Mouse (Mus musculus) kidney, postnatal 36 days (tissue): ENCODE data around the gene Gdf11.

ENCODE experiments used
- DNase-seq, 2 experiments: peaks; one replicate each; pipeline ENCODE4 v3.0.0; 2021 to 2022; ENCODE audit warnings: mixed read lengths in 2 of 2

Gdf11 gene

DNA sequence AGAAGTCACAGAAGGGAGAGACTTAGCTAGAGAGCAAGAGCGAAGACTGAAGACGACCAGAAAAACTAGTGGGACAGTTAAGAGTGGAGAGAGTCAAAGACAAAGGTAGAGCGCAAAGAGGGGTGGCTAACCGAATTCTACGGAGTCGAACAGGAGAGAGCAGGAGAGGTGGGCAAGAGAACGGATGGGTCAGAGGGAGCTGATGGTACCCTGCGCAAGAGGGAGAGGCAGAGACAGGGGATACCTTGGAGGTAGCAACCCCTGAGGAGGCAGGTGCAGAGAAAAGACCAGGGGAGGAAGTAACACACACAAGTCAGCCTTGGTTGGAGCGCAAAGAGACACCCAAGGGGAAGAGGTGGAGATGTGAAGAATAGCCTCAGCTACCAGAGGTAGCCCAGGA lies 728 bp upstream of the Gdf11 start:
- no peak for DNase-seq

DNA sequence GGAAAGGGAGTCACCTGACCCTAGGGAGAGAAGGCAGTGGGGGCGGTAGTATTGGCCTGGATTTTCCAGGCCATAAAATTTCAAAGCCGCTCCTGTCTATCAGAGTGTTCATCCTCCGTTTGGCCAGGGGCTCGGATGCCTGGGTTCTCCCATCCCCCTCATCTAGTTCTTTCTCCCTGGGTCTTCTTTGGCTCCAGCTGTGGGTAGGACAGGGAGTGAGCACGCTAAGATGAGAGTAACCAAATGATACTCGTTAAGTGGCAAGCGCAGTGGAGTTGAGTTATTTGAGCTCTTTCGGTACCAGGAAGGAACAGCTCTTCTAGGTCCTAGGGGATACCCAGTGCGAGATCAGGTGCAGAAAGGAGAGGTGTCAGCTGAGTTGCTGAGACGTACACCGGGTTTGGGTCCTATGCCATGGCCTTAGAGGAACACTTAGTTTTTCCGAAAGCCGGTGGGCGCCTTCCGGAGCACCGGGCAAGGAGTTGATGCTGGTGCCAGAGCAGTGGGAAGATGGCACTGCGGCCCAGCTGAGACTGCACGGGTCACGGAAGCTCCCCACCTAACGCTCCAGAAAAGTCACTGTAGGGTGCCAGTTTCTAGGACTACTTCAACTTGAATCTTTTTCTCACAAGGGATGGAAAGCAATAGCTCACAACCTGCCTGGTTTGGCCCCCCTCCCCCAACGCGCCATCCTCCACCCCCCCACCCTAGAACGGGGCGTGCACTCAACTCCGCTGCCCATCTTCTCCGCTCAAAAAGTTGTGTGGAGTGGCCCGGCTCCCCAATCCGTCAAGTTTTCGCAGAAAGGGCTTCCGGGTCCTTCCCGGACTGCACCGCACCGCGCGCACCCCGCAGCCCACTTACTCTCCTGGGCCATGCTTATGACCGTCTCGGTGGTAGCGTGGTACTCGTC lies 879 bp downstream of the Gdf11 start:
- DNase-seq = no peak

DNA sequence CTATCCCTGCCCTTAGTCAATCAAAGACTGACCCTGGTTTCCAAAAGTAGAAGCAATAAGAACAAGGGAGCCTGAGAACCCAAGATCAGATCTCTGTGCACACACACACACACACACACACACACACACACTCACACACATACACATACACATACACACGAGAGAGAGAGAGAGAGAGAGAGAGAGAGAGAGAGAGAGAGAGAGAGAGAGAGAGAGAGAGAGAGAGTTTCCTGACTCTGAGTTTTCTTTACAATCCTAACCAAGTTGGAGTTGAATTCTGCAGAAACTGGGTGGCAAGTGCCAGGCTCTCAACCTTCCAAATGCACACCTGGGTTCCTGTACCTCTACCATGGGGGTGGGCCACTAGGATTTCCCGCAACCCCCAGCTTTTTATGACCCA lies 1.7 kb downstream of the Gdf11 start:
- no peak for DNase-seq

DNA sequence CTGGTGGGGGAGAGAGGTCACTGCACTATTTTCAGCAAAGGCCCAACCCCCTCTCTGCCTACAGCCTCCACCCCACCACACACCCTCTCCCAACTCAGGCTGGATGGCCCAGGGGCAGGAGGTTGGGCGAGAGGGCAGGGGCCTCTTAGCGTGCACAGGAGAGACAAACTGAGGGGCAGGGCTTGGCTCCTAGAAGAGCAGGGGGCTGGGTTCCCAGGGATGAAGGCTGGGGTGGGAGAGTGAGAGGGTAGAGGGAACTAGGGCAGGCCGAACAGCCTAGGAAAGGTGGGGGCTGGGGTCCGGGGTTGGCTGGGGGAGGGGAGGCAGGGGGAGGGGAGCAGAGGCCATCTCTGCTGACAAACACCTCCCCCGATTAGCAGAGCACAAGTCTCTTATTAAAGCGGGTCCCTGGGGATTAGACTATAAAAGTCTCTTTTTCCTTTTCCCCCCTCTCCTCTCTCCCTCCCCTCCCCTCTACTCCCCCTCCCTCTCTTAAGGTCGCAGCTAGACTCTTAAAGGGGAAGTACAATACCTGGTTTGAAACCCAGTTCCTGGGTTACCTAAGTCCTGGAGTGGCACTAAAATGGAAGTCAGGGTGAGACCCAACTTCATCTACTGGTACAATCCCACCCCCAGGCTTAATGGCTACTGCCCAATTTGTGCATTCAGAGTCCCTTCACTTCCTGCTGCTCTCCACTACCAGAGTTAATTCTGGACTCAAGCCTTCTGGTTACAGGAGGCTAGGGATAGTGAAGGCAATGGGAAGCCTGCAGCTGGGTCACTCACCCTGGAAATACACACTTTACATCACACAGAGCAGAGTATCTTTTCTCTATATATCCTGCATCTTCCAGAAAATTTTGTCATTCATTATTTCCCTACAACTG lies 2.3 kb downstream of the Gdf11 start:
- no peak for DNase-seq

DNA sequence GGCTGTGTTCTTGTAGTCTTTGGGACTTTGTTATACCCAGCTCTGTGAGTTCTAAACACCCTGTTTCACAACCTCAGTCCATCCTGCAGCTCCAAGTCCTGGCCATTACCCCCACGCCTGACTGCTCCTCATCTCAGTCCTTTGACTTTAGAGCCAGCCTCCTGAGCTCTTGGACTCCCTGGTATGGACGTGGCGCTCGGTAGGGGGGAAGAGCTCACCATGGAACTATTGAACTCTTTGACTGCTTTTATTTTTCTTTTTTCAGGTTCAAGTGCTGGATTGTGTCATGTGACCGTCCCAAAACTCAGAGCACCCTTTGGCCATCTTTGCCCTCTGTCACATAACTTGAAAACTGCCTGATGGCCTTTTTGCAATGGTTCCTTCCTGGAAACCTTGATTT lies 9.5 kb downstream of the Gdf11 start:
- peak; percentile 63 to 71 for DNase-seq

DNA sequence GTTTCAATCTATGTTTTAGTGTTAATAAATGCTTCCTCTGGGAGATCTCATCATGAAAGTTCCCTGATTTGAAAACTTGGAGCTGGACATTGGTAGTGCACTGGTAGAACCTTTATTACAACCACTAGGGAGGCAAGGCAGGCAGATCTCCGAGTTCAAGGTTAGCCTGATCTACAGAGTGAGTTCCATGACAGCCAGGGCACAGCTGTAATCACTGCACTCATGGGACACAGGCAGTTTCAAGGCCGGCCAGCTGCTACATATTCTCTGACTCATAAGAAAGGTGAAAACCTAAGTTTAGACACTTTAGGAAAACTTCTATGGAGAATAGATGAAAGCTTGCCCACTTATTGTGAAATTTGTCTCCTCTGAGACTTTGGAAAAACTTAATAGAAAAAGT lies 12.7 kb downstream of the Gdf11 start:
- no peak for DNase-seq

DNA sequence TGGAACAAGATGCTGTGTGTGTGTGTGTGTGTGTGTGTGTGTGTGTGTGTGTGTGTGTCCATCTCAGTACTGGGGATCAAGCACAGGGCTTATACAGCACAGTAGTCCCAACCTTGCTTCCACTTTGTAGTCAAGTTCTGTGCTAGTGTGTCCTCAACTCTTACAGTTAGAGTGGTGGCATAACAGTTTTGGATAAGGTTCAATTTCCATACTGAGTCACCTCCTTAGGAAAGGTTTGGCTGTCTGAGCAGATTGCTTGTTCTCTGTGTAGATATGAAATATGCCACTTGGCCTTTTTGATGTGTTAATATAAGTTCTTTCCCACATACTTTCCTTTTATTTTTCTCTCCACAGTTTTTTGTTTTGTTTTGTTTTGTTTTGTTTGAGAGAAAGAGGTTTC lies 13.2 kb downstream of the Gdf11 start:
- DNase-seq = no peak

DNA sequence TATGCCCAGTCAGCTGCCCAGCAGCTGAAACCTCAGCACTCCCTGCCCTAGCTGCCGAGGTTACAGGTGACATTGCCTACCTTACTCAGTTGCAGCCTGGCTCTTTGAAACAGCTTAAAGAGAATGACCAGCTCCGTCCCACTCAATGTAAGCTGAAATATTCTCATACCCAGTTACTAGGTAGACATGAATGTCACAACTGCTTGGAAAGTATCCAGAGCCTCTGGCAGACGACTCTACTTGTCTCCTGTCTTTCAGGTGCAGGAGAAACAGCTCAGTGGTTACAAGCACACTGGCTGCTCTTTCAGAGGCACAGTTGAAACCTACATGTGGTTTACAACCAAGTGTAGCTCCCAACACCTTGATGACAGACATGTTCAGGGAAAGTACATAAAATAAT lies 21.2 kb downstream of the Gdf11 start:
- DNase-seq = no peak

DNA sequence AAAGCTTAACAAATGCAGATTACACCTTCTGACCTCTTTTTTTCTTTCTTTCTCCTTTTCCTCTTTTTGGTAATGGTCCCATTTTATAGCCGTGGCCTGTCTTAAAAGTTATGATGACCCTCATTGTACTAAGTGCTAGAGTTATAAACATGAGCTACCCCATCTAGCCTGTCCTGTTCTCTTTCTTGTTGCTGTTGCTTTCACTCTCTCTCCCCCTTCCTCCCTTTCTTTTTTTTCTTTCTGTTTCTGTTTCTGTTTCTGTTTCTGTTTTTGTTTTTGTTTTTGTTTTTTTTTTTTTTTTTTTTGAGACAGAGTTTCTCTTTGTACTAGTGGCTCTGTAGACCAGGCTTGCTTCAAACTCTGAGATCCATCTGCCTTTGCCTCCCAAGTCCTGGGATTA lies 25.0 kb downstream of the Gdf11 start:
- DNase-seq = no peak

DNA sequence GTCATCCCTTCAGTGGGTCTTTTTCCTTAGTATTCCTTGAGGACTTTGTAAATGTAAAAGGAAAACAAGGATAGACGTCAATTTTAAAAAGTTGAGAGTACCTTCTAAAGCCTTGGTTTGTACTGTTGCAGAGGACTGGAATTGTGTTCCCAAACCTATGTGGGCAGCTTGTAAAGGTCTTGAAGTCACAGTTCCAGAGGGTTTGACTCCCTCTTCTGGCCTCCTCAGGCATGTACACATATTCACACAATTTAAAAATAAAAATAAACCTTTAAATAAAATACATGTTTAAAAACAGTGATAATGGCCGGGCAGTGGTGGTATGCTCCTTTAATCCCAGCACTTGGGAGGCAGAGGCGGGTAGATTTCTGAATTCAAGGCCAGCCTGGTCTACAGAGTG lies 25.5 kb downstream of the Gdf11 start:
- DNase-seq = peak in 1 of 2 experiments; percentile 17

DNA sequence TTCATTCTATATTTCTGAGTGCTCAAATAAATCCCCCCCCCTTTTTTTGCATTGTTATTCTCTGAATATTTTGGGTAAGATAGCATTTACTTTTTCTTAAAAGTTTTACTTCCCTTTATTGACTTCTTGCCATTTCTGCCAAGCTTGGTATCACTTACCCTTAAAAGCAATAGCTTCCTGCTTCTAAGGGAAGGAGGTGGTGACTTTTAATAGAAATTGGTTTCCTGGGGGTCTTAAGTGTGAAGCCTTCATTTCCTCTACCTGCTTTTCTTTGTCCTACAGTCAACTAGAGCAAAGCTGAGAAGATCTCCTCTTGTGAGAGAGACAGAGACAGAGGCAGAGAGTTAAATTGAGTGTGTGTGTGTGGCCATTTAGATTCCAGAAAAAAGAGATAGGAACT lies 30.3 kb downstream of the Gdf11 start:
- no peak for DNase-seq

DNA sequence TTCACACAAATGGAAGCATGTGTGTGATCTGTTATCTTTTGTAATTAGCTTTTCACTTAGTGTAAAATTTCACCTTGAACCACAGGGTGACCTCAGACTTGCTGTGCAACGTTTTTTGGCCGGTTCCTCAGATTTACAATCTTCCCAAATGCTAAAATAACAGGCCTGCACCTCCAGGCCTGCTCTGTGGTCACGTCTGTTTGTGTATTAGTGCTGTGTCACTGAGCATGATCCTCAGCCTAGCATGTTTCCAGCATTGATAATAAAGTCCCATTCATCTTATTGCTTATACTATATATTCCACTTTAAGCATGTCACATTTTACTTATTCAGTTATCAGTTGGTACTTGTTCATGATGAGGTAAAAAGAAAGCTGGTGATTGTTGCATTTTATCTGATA lies 41.2 kb downstream of the Gdf11 start:
- no peak for DNase-seq

DNA sequence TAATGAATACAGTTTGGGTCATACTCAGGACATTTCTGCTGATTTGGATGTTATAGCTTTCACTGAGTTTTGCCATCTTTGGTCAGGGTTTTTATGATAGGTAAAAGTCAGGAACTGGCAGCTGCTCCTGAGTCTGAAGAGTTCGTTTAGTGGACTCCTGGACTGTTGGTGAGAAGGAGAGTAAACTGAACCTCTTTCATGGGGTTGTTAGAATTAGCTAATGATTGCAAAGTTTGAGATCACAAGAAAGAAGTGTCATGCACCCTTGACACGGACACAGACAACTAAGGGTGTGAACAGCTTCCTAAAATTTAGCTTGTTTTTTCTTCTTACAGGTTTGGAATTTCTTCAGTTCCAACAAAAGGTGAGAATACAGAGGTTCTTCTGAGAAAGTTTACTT lies 43.1 kb downstream of the Gdf11 start:
- peak; percentile 29 to 33 for DNase-seq

DNA sequence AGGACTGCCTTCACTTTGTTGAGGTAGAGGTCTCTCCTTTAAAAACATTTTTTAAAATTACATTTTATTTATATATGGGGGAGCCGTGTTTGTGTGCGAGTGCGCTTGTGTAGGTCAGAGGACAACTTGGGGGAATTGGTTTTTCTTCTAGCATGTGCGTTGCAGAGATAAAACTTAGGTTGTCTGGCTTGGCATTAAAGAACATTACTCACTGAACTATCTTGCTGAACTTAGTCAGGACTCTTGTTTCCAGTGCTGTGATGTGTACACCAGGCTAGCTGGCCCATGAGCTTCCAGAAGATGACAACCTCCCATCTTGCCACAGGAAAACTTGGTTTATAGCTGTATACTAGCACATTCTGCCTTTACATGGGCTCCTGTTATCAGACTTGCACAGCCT lies 44.9 kb downstream of the Gdf11 start:
- no peak for DNase-seq

DNA sequence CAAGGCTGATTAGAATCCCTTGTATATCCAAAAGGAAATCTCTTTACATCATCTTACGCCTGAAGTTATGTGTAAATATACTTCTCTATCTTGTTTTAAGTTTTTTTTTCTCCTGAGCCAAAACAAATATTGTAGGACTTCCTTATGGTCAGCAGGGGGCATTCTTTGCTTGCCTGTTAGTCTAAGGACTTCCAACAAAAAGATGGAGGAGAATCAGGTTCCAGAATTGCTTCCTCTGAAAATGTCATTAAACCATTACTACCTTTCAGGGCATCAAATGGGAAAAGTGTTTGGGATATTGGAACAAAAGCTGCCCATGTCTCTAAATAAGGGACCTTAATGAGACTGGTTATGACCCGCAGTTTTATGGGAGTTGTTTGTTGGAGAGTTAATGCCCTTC lies 46.0 kb downstream of the Gdf11 start:
- peak; percentile 29 to 37 for DNase-seq

DNA sequence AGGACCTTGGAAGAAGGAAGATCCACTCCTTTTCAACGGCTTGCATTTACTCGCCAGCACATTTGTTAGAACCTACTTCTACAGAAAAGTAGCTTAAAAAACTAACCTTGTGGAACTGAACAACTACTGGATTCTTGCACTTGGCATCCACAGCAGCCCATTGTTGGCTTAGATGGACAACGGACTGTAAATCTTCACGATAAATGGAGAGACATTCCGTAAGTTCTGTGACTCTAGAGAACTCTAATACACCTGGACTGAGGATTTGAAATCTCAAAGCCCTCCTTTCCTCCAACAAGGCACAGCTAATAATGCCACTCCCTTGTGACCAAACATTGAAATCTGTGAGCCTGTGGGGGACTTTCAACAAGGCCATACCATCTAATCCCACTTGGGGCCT lies 48.3 kb downstream of the Gdf11 start:
- DNase-seq = no peak

DNA sequence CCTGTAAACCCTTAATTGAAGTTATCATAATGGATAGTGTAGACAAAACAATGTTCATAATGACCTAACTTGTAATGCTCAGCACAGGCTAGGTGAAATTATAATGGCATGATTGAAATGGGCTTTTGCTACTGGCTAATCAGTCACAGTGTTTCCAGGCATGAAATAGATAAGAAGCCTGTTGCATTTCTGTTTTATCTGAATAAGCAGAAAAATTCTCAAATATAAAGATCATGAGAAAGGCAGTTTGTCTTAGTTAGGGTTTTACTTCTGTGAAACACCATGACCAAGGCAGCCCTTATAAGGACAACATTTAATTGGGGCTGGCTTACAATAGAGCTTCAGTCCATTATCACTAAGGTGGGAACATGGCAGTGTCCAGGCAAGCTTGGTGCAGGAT lies 50.9 kb downstream of the Gdf11 start:
- DNase-seq = no peak

DNA sequence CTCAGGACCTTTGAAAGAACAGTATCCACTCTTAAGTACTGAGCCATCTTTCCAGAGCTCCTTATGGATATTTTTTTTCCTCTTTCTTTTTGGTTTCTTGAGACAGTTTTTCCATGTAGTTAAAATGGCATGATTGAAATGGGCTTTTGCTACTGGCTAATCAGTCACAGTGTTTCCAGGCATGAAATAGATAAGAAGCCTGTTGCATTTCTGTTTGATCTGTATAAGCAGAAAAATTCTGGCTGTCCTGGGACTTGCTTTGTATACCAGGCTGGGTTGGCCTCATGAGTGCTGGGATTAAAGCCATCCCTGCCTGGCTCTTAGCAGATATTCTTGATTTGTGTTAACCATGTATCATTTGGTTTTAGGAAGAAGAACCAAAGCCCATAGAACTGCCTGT lies 52.1 kb downstream of the Gdf11 start:
- no peak for DNase-seq

DNA sequence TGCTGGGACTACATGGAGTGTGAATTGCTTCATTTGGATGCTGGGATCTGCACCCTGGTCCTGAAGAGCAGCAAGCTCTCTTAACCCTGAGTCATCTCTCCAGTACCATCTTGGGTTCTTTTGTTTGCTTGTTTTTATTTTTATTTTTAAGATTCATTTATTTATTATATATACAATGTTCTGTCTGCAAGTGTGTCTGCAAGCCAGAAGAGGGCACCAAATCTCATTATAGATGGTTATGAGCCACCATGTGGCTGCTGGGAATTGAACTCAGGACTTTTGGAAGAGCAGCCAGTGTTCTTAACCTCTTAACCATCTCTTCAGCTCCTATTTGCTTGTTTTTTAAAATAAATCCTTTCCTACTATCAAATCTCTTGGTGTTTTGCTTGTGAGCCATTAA lies 54.1 kb downstream of the Gdf11 start:
- DNase-seq = no peak
